Mouse (Mus musculus): ENCODE results near the gene Kansl1l. TPM values are rescaled to one million over a fixed set of nuclear protein-coding genes. Genes with fewer than 3 reads are reported as not detected.

Kansl1l gene
- total RNA-seq, 2 experiments from 2014 or later, result 17.5 to 19.8 TPM

DNA sequence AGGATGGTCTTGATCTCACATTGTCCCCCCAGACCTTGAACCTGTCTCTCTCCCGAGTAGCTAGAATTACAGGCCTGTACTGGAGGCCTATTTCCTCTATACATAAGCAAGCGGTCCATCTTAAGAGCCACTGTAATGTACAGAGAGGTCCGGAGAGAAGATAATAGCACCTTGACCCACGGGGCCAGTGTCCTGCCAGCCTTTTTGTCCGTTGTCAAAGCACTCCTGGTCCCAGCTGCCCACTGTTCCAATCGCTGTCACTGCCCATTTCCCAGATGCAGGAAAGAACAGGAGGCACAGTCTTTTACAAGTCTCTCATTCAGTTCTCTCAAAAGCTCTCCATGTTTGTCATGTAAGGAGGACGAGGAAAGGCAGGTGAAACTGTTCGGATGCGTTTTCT is 4.6 kb upstream of the Kansl1l start:
- intact Hi-C loops (cut with DNase I), result no loop called here
- no peak for DNase-seq

DNA sequence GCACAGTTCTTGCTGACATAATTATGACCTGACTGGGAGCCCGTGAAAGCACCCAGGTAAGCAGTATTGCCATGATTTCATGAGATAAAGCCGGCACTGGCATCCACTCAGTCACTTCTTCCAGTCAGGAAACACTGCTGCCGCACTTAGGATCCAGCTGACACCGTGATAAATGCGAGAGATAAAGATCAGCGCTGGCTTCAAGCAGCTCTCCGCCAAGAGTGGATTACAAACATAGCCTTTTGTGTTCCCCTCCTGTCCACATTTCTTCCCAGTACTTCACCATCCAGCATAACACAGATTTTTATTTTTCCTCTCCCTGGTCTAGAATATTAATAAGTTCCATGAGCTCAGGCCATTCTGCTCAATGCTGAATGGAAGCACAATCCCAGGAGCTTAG is 2.9 kb upstream of the Kansl1l start:
- DNase-seq, result no peak
- intact Hi-C loops (cut with DNase I), result no loop called here

DNA sequence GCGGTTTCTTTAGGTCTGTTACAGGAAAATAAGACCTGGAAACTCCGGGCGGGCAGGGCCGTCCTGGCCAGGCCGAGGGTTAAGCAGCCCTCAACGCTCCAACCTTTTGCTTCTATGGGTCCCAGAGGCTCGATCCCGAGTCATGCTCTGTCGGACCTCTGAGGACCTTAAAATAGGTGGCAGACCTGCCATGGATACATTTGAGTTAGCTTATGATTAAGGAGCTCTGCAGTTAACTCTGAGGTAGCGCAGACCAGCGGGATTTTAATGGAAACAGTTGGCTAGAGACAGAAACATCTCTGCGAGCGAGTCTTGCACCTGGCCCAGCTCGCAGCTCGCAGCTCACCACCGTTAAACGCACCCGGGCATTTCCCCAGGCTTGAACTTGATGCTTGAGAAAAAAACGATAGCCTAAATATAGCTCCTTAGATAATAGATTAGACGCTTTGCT is 528 bp upstream of the Kansl1l start:
- intact Hi-C loops (cut with DNase I), result loop anchor here (5.0 kb wide), 1 partner anchor 116 kb away; the partner anchor contains the start of gene Rpe
- no peak for DNase-seq

DNA sequence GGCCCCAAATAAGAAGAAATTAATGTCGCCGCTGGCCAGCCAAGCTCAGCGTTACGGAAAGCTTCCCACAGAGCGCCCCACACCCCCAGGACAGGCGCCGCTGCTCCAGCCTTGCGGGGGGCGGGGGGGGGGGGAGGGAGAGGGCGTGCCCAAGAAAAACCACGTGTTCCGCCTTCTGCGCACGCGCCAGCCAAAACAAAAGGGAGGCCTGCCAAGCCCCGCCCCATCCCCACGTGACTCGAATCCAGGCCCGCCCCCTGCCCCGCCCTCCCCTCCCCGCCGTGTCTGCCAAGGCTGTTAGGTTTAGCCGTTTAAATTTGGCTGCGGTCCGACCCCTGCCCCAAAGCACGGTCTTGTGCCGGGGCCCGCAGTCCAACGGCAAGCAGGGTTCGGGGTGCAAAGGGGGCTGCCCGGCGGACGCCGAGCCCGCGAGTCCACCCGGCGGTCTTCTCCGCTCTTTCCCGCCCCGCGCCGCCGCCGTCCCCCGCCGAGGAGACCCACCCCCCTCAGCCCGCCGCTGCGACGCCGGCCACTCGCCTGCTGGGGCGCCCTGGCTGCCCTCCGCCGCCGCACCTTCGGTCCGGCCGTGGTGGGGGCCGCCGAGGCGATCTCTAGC is 417 bp downstream of the Kansl1l start:
- peak; percentile 97 for DNase-seq
- intact Hi-C loops (cut with DNase I), result loop anchor here (5.0 kb wide), 1 partner anchor 115 kb away; the partner anchor contains the start of gene Rpe

DNA sequence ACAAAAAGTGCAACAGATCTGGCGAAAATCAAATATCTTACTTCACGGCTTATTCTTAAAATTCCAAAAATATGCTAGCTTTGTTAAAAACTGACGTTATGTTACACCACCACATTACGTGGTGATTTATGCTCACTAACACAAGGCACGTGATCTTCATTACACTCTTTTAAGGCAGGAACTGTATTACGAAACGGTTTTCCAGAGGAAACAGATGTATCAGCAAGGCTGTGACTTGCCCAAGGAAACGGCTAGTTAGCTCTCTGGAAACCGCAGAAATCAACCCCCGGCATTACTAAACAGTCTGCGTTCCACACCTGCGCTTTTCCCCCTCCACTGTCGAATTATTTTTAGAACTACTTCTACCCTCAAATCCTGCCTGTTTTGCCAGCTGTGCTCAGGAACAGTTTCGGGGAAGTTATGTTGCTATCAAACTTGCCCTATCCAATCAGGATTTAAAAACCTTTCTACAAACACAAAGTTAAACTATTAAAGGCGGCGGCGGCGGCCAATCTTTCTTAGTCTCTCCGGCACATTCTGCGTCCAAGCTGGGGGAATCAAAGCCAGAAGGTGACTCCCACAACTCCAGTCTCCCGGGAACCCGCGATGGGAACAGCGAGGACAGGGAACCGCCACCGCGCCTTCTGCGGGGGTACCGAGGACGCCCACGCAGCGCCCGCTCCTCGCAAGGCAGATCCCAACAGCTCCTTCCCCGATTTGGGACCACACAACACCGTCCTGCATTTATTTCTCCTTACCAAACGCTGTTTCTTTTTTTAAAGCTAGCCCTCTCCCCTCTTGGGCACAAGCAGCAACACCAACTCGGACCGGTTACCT is 1.2 kb downstream of the Kansl1l start:
- intact Hi-C loops (cut with DNase I), result loop anchor here (5.0 kb wide), 1 partner anchor 114 kb away; the partner anchor contains the start of gene Rpe

DNA sequence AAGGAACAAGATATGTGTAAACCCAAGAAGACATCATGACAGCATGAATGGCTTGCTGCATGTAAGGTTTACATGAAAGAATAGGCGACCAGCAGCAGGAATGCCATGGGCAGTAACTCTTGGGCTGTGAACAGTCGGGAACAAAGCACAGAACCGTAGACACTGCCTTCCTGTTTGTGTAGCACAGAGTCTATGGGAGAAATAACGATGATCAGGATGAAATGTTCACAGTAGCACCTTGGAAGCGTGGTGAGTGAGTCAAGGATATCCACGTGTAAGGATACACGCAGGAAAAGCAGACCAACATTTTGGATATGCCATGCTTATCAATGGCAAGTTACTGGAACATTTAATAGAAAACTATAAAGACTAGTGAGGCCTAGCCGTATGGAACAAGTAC is 2.6 kb downstream of the Kansl1l start:
- intact Hi-C loops (cut with DNase I), result loop anchor here (5.0 kb wide), 1 partner anchor 112 kb away; the partner anchor contains the start of gene Rpe
- no peak for DNase-seq

More for the DNA sequence above, 1.2 kb downstream of the Kansl1l start:
- peak; percentile 59 for DNase-seq

DNA sequence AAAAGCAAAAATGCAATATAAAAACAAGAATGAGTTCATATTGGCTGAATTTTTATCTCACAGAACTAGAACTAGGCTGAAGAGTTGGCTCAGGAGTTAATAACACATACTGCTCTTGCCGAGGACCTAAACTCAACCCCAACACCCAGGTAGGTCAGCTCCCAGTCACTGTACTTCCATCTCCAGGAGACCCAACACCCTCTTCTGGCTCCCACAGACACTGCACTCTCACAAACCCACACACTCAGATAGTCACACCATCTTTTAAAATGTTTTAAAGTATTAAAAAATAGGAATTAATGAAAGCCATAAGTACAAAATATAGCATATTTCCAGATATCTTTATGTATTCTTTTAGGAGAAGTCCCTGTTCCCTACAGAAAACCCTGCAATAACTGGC is 4.2 kb downstream of the Kansl1l start:
- intact Hi-C loops (cut with DNase I), result no loop called here
- no peak for DNase-seq

DNA sequence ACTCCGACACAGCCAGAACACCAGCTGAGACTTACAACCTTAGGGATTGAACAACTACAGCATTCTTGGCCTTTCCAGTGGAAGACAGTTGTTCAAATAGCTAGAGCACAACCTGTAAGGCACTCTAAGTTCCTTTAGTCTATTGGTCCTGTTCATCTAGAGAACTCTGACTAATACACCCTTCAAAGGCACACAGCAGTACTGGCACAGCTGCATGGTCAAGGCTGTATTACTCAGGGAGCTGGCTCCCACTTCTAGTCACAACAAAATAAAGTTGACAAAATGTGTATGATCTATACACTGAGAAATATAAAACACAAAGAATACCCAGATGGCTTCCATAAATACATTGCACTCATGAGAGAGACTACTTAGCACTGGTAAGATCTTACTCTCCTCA is 10.5 kb downstream of the Kansl1l start:
- DNase-seq, result no peak
- intact Hi-C loops (cut with DNase I), result no loop called here

DNA sequence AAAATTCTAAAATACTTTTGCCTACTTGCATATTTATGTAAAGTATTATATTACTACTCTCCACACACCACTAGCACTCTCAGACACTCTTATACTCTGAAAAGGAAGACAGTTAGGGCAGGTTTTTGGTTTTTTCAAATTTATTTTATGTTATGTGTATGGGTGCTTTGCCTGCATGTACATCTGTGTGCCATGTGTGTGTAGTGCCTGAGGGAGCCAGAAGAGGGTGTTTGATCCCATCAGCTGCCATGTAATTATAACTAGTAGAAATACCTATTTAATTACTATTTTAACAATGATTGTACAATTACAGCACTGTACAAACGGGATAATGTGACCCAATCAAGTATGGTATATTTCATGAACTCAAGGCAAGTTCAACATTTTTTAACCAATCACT is 12.0 kb downstream of the Kansl1l start:
- no peak for DNase-seq
- intact Hi-C loops (cut with DNase I), result no loop called here

DNA sequence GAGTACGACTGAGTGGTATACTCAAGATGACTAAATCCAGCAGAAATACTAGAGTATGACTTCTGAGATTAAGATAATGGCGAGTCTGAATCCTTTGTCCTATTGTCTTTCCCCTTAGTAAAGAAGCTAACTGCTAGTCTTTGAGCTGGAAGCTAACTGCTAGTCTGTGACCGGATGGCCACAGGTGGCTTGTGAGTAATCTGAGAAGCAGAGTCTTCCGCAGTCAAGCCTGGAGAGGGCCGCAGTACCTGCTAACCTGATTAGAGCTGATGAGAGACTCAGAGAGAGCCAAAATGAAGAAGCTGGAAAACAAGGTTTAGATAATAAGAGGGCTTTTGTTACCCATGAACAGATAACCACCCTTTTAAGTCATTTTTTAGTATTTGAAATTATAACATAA is 12.7 kb downstream of the Kansl1l start:
- intact Hi-C loops (cut with DNase I), result no loop called here
- no peak for DNase-seq

DNA sequence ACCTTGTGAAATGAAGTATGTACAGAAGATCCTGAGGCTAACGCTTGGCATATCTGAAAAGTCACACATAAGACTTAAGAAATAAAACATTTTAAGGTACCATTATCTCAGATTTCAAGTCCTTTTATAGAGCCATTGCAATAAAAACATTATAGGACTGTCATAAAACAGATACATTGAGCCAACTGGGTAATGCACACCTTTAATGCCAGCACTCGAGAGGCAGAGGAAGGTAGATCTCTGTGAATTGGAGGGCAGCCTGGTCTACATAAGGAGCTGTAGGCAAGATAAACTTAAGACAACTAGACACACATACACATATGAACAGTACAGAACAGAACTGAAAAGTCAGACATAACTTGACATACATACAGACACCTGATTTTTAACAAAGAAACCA is 19.4 kb downstream of the Kansl1l start:
- intact Hi-C loops (cut with DNase I), result no loop called here

DNA sequence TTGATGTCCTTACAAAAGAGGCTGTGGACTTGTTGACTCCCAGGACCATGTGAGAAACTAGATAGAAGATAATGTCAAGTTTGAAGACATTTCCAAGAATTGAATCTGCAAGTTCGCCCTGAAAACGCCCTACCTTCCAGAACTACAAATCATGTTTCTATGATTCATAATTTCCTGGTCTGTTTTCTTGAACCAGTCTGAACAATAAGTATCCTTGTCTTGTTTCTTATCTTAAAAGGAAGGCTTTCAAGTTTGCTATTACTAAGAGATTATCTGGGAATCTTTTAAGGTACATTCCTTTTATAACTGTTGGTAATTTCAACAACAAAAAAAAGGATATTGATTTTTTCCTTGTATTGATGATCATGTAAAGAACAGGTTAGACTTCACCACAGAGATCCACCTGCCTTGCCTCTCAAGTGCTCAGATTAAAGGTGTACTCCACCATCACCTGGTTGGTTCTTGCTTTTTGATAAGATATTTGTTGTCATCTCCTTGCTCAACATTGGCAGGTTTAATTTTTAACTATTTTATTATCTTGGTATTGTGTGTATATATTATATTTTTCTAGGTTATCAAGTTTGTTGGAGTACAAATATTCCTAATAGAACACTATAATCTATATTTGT is 24.4 kb downstream of the Kansl1l start:
- DNase-seq, result no peak
- intact Hi-C loops (cut with DNase I), result no loop called here

More for the DNA sequence above, 19.4 kb downstream of the Kansl1l start:
- no peak for DNase-seq

DNA sequence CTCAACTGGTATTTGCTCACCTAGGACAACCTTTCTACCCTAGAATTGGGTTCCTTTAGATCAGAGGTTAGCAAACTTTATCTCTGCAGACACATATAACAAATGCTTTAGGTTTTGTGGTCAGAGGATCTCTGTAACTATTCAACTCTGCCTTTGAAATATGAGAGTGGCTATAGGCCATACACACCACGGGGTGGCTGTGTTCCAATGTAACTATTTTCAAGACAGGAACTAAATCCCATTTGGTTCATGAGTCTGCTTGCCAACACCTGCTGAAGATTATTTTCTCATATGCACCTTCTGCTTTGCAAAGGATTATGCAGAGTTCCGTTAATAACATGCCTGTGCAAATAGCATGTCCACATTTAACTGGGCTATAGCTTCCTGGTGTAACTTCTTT is 35.1 kb downstream of the Kansl1l start:
- intact Hi-C loops (cut with DNase I), result no loop called here
- DNase-seq, result no peak

DNA sequence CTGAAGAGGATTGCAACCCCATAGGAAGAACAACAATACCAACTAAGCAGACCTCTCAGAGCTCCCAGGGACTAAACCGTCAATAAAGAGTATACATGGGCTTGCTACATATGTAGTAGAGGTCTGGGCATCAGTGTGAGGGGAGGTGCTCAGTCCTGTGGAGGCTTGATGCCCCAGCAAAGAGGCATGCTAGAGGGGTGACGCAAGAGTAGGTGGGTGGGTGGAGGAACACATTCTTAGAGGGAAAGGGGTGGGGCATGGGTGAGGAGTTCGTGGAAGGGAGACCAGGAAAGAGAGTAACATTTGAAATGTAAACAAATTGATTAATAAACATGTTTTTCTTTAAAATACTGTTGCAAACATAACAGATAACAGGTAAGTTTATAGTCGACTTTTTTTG is 36.3 kb downstream of the Kansl1l start:
- DNase-seq, result no peak
- intact Hi-C loops (cut with DNase I), result no loop called here

DNA sequence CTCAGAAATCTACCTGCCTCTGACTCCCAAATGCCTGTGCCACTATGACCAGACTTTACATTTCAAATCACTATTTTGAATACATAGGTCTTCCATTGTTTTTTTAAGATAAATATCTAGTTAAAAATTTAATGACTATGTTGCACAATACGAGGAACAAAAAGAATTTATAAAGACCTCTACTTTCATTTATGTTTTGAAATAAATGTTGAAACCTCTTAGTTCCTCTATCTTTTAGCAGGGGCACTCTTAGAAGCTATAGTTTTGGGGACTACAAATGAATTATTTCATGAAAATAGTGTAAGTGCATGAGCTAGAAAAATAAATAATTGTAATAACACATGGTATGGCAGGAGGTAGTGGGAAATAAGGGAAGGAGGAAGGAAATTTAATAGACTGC is 38.6 kb downstream of the Kansl1l start:
- no peak for DNase-seq
- intact Hi-C loops (cut with DNase I), result no loop called here

DNA sequence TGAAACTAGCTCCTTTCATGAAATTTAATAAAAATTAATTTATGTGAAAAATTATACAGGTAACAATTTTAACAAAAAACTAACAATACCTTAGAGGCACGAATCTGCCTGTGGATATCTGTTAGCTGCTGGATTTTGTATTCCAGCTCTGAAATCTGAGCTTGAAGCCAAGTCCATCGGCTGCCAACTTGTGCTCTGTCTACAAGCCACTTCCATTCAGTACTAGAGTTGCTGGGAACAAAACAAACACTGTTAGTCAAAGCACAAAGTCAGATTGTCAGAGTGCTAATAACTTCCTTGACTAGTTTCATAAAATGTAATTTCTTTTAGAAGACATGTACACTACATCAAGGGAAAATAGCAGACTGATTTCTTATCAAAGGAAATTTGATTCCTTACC is 39.5 kb downstream of the Kansl1l start:
- DNase-seq, result peak; percentile 17
- intact Hi-C loops (cut with DNase I), result no loop called here

DNA sequence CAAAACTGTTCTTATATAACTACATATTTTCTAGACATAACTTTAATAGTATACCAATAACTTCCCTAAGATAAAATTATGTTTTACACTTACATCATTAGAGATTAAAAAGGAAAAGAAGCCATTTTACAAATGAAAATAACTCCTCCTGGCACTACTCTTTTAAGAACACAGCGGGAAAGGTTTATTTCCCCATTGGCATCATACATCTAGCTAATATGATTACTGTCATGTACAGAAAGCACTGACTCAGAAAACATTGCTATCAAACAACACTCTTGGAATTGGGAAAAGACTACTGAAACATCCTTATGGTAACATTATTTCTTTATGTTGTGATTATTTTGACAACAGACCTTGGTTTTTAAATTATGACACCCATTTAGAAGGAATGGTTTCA is 48.6 kb downstream of the Kansl1l start:
- no peak for DNase-seq
- intact Hi-C loops (cut with DNase I), result no loop called here

DNA sequence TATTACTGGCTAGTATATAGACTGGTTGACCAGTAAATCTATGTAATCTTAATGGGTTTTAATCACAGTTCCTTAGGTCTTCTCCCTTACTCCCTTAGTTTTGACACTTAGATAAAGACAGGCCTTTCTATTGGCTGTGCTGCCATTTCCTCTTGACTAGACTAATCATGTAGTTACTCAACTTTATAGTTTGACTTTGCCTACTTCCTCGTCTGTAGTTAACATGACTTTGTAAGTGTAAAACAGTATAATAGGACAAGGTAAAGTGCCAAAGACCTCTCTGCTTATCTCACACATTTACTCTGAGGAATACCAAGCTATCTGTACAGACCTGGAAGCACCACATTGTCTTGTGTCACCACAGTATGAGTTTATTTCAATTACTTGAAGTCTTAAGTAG is 86.8 kb downstream of the Kansl1l start:
- DNase-seq, result no peak
- intact Hi-C loops (cut with DNase I), result no loop called here

DNA sequence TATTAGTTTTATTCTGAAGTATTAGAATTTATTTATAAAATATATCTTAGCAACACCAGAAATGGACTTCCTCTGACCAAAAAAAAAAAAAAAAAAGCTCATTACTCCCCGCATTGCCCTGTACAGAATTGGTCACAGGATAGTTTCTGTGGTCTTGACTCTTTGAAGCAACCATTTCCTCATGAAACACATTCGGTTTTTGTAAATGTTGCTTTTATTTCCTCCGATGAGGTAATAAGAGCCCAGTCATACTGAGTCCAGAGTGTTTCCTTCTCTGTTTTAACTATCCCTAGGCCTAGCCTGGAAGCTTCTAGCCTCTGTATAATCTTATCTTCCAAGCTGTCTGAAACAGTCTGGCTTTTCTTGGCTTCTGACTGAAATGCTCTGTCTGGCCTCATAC is 104.5 kb downstream of the Kansl1l start:
- intact Hi-C loops (cut with DNase I), result no loop called here
- DNase-seq, result no peak

DNA sequence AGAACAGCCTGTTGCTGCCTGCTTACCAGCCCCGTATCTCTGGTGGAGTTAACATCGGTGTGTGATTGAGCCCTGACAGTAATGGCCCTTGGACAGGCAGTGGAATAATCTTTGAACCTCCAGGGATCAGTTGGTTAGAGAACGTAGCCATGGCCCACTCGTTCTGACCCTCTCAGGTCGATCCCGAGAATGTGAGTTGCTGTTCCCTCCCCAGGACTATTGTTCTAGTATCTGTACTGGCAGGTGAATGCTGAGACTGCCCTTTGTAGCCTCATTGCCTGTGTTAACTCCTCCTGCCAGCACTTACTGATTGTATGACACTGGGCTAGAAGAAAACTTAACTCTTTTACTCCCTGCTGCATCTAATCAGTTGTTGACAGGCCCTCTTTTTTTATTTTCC is 112.8 kb downstream of the Kansl1l start:
- DNase-seq, result no peak
- intact Hi-C loops (cut with DNase I), result loop anchor here (5.0 kb wide), 1 partner anchor 113 kb away; the partner anchor contains the start of gene Kansl1l

DNA sequence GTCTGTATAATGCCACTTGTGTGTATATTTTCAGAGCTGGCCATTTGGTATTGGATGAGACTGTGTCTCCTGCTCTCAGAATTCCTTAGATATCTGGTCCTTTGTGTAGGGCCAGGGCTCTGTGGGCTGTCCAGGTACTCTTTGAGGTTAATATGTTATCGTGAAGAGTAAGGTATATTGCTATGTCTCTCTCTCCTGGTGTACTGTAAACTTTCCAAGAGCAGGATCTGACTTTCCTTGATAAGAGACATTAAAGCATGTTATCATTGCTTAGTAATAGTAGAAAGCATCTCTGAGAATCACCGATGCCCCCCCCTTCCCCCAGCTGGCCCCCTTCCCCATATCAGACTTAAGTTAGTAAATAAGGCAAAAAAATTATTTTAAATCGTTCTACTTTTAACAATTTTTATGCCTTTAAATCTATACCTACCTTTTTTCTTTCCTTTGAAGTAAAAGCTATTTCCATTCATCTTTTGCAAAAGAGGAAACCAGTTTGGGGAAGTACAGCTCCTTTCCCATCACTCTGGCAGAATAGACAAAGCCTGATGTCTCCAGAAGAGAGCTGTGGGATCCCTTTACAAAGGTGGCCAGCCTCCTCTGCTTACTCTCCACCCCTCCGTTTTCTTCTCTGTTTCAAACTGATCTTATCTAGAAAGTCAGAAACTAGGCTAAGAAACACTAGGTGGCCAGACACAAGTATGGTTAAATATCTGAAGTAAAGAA is 114.6 kb downstream of the Kansl1l start:
- DNase-seq, result no peak
- intact Hi-C loops (cut with DNase I), result loop anchor here (5.0 kb wide), 1 partner anchor 115 kb away; the partner anchor contains the start of gene Kansl1l

Data from left cerebral cortex, postnatal 4 days (tissue).